Mouse (Mus musculus) midbrain, embryonic 13.5 days (tissue): ENCODE data around the gene Rassf8. TPM values are rescaled to one million over a fixed set of nuclear protein-coding genes. Genes with fewer than 3 reads are reported as not detected.

ENCODE experiments used
- ATAC-seq: fragments of 200-750 bp; cut with Nextera tagmentation; 2 replicates; pipeline ENCODE4 v1.8.0; 2017; ENCODE audit warnings: mild to moderate bottlenecking, moderate TSS enrichment, moderate library complexity
- H3K27ac ChIP-seq: fragments of 300-500 bp; sonication (generic); 2 replicates; pipeline ENCODE4 v1.5.1; 2015; ENCODE audit warnings: inconsistent platforms, mild to moderate bottlenecking, moderate library complexity
- H3K27me3 ChIP-seq: fragments of 300-500 bp; sonication (generic); 2 replicates; pipeline ENCODE4 v1.6.1; 2015; ENCODE audit warnings: mild to moderate bottlenecking, inconsistent platforms
- H3K36me3 ChIP-seq: fragments of 300-500 bp; sonication (generic); 2 replicates; pipeline ENCODE4 v1.6.1; 2015; ENCODE audit warnings: mild to moderate bottlenecking, inconsistent platforms
- H3K4me1 ChIP-seq: fragments of 300-500 bp; sonication (generic); replicated peaks from 2 replicates; pipeline ENCODE4 v1.6.1; 2015; ENCODE audit warnings: inconsistent platforms
- H3K4me2 ChIP-seq: fragments of 300-500 bp; sonication (generic); replicated peaks from 2 replicates; pipeline ENCODE4 v1.6.1; 2015; ENCODE audit warnings: moderate library complexity, mild to moderate bottlenecking, inconsistent platforms
- H3K4me3 ChIP-seq: fragments of 300-500 bp; sonication (generic); replicated peaks from 2 replicates; pipeline ENCODE4 v1.5.1; 2015; ENCODE audit warnings: mild to moderate bottlenecking, inconsistent platforms
- H3K9ac ChIP-seq: fragments of 300-500 bp; sonication (generic); replicated peaks from 2 replicates; pipeline ENCODE4 v1.6.1; 2015; ENCODE audit warnings: mild to moderate bottlenecking, inconsistent platforms
- H3K9me3 ChIP-seq: fragments of 300-500 bp; sonication (generic); 2 replicates; pipeline ENCODE4 v1.6.1; 2016; ENCODE audit warnings: mild to moderate bottlenecking, inconsistent platforms
- WGBS: fragments of 180-500 bp; shearing (Covaris S2); methylation state at CpG from one replicate; pipeline ENCODE4 v1.1.7; 2015; 5-methylcytosine and 5-hydroxymethylcytosine counted together
- polyA plus RNA-seq: library from polyadenylated mRNA; unstranded; fragments of >200 nt; fragmentation: Nextera tagmentation; extraction: Ambion mirVana; gene quantifications from 2 replicates; pipeline ENCODE4 v1.2.1, GENCODE M21; 2015

Rassf8 gene
- polyA plus RNA-seq, 1 experiment from 2014 or later = 3.9 TPM

DNA sequence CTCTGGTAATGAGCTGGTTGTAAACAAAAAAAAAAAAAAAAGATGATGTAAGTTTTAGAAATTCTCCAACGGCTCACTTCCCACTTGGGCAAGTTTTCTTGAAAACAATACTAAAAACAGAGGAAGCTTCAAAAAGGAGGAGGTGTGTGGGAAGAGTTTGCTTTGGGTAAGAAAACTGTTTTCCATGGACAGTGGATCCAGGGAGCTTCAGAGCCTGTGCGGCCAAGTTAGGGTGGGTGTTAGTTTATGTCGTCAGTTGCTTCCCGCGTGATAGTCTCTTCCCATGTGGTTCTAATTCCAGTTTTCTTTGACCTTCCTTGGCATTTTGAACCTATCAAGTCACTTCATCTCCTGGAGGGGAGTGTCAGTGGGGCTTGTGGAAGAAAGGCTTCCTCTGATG, 21.1 kb downstream of the Rassf8 start:
- Histone ChIP-seq H3K4me3 (no peak overlapping the region), H3K9ac (no peak overlapping the region), H3K4me2 (no peak overlapping the region), H3K27me3 (no peaks in the 10 kb centered on the region), H3K4me1 (peaks cover 10% of the 10 kb centered on the region), H3K36me3 (no peaks in the 10 kb centered on the region), H3K27ac (no peak overlapping the region), H3K9me3 (no peaks in the 10 kb centered on the region)
- WGBS = 82% methylated on average over 5 of the region's 5 CpGs
- no peak for ATAC-seq

DNA sequence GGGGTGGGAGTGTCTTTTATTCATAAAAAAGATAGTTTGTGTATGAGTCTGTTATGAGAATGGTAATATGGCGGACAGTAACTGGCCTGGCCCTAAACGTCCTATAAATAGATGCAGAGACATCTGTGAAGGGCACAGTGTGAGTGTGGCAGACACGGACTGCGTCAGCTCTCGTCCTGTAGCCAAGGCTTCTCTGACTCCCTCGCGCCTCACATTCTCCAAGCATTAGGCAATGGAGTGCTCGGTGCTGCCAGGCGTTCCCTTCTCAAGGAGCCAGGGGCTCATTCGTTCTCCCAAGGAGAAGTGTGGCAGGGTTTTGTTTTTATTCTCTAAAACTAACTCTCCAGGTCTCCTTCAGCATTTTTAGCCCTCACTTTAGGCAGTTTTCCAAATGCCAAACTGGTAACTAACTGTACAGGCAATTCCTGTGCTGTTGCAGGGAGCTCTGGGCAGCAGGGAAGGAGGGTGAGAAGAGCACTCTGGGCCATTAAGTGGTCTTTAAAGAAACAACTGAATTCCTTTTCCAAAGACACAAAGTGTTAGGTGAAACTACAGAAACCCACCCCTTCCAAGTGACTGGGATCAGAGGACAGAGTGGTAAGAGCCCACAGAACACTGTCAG, 22.2 kb downstream of the Rassf8 start:
- Histone ChIP-seq H3K9ac (no peak overlapping the region), H3K27me3 (no peaks in the 10 kb centered on the region), H3K4me1 (peaks cover 7% of the 10 kb centered on the region), H3K27ac (no peak overlapping the region), H3K36me3 (no peaks in the 10 kb centered on the region), H3K4me2 (no peak overlapping the region), H3K4me3 (no peak overlapping the region), H3K9me3 (no peaks in the 10 kb centered on the region)
- WGBS = 63% methylated on average over 10 of the region's 10 CpGs
- no peak for ATAC-seq

DNA sequence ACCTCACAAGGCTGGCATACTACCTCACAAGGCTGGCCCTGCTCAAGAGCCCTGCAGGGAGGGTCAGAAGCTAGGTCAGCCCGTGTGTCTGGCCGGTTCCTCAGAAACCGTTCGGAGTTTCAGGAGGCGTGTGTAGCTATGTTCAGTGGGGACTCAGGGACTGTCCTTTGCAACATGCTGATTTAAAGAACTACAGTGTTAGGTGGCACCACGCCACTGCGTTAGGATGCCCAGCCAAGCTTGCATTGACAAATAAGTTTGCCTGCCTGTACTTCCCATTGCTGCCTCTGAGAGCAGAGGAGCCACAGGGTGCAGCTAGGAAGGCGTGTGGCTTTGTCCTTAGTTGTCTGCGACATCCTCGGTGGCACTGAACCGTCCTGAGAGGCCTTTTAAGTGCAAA, 23.3 kb downstream of the Rassf8 start:
- Histone ChIP-seq H3K9me3 (no peaks in the 10 kb centered on the region), H3K9ac (no peak overlapping the region), H3K27me3 (no peaks in the 10 kb centered on the region), H3K4me1 (peaks cover 4% of the 10 kb centered on the region), H3K4me2 (no peak overlapping the region), H3K27ac (no peak overlapping the region), H3K36me3 (no peaks in the 10 kb centered on the region), H3K4me3 (no peak overlapping the region)
- no peak for ATAC-seq
- WGBS = 57% methylated on average over 11 of the region's 11 CpGs

DNA sequence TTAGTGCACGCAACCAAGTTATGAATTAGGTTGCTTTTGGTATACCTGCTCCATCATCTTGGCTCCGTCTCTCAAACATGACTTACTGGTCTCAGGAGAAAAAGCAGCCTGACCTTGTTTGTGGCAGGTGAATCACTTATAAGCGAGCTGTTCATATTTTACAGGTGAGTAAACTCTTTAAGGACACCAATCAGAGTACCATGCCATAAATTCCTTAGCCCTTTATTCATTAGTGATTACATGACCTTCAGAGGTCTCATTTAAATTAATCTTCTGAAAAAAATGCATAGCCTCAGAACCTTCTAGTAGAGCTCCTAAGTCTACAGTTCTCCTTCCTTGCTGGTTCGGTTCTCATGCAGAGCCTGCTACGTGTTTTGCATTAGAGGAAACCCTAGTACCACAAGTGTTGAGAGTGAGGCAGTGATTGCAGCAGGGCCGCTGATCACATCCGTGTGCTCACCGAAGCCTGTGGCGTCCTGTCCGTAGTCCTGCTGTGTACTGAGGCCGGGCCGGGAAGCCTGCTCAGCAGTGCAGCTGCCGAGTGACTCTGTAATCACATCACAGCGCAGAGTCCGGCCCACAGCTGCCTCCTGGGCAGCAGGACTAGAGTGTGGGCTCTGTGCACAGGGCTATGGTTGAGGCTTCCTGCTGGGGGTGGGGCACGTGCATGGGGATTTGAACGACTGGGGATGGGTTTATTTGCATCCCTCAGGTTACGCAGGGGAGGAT, 23.9 kb downstream of the Rassf8 start:
- ATAC-seq = peak; percentile 67

DNA sequence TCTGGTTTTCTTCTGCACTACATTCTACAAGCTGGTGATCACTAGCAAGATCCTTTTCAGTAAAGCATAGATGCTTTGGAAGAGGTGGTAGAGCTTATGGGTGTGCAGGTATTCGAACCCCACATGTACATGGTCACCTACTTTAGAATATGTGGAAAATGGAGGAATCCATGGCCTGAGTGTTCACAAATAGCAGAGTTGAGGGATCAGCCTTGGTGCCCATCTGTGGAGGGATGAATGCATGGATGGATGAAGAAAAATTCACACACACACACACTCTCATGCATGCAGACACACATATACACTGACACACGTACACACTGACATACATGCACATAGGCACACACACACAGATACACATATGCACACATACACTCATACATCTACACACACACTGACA, 27.9 kb downstream of the Rassf8 start:
- WGBS = 91% methylated on average over 2 of the region's 2 CpGs
- no peaks in the 10 kb centered on the region for H3K9me3 ChIP-seq
- H3K4me2 ChIP-seq = no peak overlapping the region
- H3K36me3 ChIP-seq = no peaks in the 10 kb centered on the region
- H3K9ac ChIP-seq = no peak overlapping the region
- no peak for ATAC-seq
- H3K27ac ChIP-seq = no peak overlapping the region
- H3K4me1 ChIP-seq = peaks cover 10% of the 10 kb centered on the region
- no peaks in the 10 kb centered on the region for H3K27me3 ChIP-seq
- H3K4me3 ChIP-seq = no peak overlapping the region

More for the DNA sequence above, 23.9 kb downstream of the Rassf8 start:
- Histone ChIP-seq H3K27ac (no peak overlapping the region), H3K4me1 (peaks cover 4% of the 10 kb centered on the region), H3K36me3 (no peaks in the 10 kb centered on the region), H3K9ac (no peak overlapping the region), H3K27me3 (no peaks in the 10 kb centered on the region), H3K4me3 (no peak overlapping the region), H3K4me2 (no peak overlapping the region), H3K9me3 (no peaks in the 10 kb centered on the region)
- 35% methylated on average over 18 of the region's 18 CpGs for WGBS

DNA sequence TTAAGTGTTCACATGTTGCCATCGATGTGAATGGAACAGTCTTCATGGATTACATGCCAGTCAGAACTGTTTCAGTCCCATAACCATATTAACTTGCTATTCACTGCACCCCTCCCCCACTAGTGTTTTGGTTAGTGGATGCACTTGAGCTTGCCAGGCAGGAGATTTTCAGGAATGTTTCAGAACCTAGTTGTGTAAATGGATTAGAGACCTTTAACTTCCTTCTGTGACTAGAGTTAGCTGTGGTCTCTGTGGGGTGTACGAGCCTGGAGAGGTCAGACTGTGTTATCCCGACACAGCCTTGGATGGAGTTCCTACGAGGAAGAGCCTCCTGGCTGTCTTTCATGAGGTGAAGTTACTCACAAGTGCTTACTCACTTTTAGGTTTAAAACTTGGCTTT, 29.7 kb downstream of the Rassf8 start:
- H3K27me3 ChIP-seq = no peaks in the 10 kb centered on the region
- no peak overlapping the region for H3K27ac ChIP-seq
- 86% methylated on average over 4 of the region's 4 CpGs for WGBS
- no peaks in the 10 kb centered on the region for H3K9me3 ChIP-seq
- no peak overlapping the region for H3K4me3 ChIP-seq
- no peak overlapping the region for H3K4me2 ChIP-seq
- H3K4me1 ChIP-seq = peaks cover 6% of the 10 kb centered on the region
- no peak overlapping the region for H3K9ac ChIP-seq
- ATAC-seq = no peak
- H3K36me3 ChIP-seq = no peaks in the 10 kb centered on the region

DNA sequence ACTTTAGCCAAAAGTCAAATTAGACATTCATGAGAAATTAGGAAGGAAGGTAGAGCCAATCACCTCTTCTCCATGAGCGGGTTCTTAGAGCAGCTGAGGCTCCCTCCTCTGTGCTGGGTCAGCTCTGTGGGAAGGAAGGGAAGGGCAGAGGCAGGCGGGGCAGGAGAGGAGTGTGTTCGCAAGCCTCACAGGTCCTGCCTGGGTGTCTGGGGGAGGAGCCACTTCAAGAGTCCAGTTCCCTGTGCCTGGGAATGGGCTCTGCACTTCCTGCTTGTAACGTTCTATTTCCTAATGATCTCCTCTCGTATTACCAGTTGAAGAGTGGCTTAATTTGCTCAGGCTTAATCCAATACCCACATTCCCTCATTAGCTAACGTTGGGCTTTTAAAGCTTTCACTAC, 32.8 kb downstream of the Rassf8 start:
- Histone ChIP-seq H3K9ac (no peak overlapping the region), H3K27ac (no peak overlapping the region), H3K4me1 (peaks cover 6% of the 10 kb centered on the region), H3K4me3 (no peak overlapping the region), H3K36me3 (no peaks in the 10 kb centered on the region), H3K27me3 (no peaks in the 10 kb centered on the region), H3K4me2 (no peak overlapping the region), H3K9me3 (no peaks in the 10 kb centered on the region)
- no peak for ATAC-seq
- 22% methylated on average over 6 of the region's 6 CpGs for WGBS

DNA sequence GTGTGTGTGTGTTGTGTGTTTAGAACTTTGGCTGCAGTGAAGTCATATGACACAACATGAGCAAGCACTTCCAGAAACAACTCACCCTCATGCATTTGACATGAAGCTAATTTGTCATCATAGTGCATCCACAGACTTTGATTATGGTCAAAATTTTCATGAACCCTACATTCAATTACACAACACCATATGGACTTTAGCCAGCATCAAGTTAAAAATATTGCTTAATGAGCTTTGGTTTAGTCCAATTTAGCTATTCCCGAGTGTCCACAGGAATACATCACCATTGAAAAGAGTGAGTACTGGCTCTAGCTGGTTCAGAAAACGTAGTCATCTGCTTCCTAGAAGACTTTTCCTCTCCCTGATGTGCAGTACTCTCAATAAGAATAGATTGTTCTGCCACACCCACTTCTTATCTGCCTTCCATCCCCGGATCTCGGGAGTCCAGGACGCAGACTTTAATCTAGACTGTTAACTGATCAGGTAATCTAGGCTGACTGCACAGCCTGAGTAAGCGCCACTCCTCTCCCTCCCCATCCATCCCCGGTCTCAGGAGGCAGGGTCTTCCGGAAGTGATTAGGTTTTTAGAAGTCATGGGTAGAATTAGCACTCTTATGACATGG, 33.7 kb downstream of the Rassf8 start:
- Histone ChIP-seq H3K4me3 (no peak overlapping the region), H3K27me3 (no peaks in the 10 kb centered on the region), H3K36me3 (no peaks in the 10 kb centered on the region), H3K27ac (no peak overlapping the region), H3K9ac (no peak overlapping the region), H3K4me1 (peaks cover 6% of the 10 kb centered on the region), H3K4me2 (no peak overlapping the region), H3K9me3 (no peaks in the 10 kb centered on the region)
- WGBS = 68% methylated on average over 8 of the region's 8 CpGs
- ATAC-seq = no peak

DNA sequence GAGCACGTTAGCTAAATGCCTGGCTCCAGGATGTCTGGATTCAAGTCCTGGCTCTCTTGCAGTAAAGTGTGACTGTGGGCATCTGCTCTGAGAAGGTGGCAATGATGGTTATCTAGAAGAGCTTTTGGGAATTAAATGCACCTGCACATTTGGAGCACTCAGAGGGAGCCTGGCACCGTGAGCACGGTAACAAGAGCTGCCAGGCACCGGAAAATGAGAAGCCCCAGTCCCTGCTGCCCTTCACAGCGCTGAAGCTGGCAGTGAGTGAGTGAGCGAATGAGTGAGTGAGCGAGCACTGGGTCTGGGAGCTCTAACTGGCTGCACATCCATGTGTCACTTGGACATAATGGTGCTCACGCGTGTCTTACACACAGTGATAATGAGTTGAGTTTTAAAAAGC, 34.7 kb downstream of the Rassf8 start:
- H3K4me3 ChIP-seq = no peak overlapping the region
- H3K27me3 ChIP-seq = no peaks in the 10 kb centered on the region
- H3K9ac ChIP-seq = no peak overlapping the region
- no peaks in the 10 kb centered on the region for H3K9me3 ChIP-seq
- H3K4me1 ChIP-seq = peaks cover 6% of the 10 kb centered on the region
- WGBS = 91% methylated on average over 9 of the region's 9 CpGs
- ATAC-seq = no peak
- no peak overlapping the region for H3K27ac ChIP-seq
- no peak overlapping the region for H3K4me2 ChIP-seq
- no peaks in the 10 kb centered on the region for H3K36me3 ChIP-seq

DNA sequence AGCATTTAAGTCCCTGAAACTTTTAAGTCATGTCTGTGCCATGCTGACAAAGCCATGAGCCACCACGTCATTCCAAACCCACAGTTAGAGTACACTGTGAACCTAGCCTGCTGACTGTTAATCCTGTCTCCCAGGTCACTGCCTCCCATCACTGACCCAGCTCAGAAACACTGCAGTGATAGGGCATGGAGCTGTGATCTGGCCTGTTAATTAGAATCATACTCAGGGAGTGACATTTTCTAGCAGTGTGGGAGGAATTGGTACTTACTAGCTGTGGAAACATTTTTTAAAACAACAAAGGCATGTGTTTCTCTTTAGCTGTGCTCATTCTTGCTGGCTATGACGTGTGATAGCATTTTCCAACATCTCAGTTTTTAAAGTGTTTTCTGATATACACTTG, 35.4 kb downstream of the Rassf8 start:
- WGBS = 64% methylated on average over 2 of the region's 2 CpGs
- no peak overlapping the region for H3K27ac ChIP-seq
- no peak overlapping the region for H3K4me2 ChIP-seq
- H3K4me3 ChIP-seq = no peak overlapping the region
- no peaks in the 10 kb centered on the region for H3K36me3 ChIP-seq
- H3K9ac ChIP-seq = no peak overlapping the region
- ATAC-seq = no peak
- H3K27me3 ChIP-seq = no peaks in the 10 kb centered on the region
- H3K4me1 ChIP-seq = peaks cover 6% of the 10 kb centered on the region
- no peaks in the 10 kb centered on the region for H3K9me3 ChIP-seq

DNA sequence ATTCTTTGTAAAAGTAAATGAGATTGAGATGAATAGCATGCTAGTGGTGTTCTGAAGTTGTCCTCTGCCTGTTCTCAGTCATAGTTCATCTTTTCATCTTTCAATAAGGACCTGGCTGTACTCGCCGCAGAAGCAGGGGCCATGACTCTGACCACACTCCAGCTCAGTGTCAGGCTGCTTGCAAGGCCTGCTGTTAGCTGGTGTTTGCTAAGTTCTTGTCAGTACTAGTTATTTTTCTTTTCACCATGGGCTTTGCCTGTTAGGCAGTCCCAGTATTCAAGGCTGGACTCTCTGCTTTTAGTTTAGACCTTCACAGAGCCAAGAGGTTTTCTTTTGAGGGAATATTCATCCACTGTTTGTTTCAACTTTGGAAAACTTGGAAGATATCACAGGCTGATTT, 40.8 kb downstream of the Rassf8 start:
- no peak overlapping the region for H3K9ac ChIP-seq
- no peaks in the 10 kb centered on the region for H3K36me3 ChIP-seq
- ATAC-seq = no peak

DNA sequence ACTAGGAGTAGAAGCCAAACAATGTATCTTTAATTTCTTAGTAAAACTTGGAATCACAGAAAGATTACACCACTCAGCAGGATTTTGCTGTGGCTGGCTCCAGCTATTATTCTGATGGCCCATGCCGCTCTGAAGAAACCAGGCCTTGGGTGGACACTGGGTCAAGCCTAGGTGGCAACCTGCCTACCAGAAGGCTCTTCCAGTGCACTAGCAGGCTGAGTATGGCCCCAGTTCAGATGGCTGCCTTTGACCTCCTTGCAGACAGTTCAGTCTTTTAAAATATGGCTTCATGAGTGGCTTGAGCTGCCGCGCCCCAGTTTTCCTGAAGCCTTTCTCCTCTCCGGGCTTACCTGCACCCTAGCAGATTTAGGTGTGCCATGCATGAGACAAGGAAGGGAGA, 43.2 kb downstream of the Rassf8 start:
- Histone ChIP-seq H3K4me2 (no peak overlapping the region), H3K9me3 (no peaks in the 10 kb centered on the region), H3K27me3 (no peaks in the 10 kb centered on the region), H3K36me3 (no peaks in the 10 kb centered on the region), H3K4me1 (no peaks in the 10 kb centered on the region; the same call in 1 of the 2 replicates), H3K9ac (no peak overlapping the region), H3K27ac (no peak overlapping the region), H3K4me3 (no peak overlapping the region)
- ATAC-seq = no peak
- WGBS = 95% methylated on average over 4 of the region's 4 CpGs

More for the DNA sequence above, 40.8 kb downstream of the Rassf8 start:
- no peaks in the 10 kb centered on the region for H3K4me1 ChIP-seq
- WGBS = 93% methylated on average over 2 of the region's 2 CpGs
- no peak overlapping the region for H3K4me2 ChIP-seq
- H3K27ac ChIP-seq = no peak overlapping the region
- no peaks in the 10 kb centered on the region for H3K27me3 ChIP-seq
- no peak overlapping the region for H3K4me3 ChIP-seq
- no peaks in the 10 kb centered on the region for H3K9me3 ChIP-seq
